Mouse (Mus musculus): ENCODE data around the gene Kif16b.

- TF ChIP-seq CTCF (IDR thresholded peaks at IDR 0.05; ENCODE audit: low read depth, low read length) (no peak), POLR2AphosphoS5 (IDR thresholded peaks at IDR 0.05; ENCODE audit: insufficient replicate concordance, low read depth, low read length) (no peak)
These were observed 311.0 kb downstream of the Kif16b start for GRCm38 (mm10) chr2:142590284-142590724.

All from G1E (cell line).